Mouse (Mus musculus) forebrain, embryonic 15.5 days (tissue): ENCODE results near the gene Tor1b. TPM values are rescaled to one million over a fixed set of nuclear protein-coding genes. Genes with fewer than 3 reads are reported as not detected.

Source experiments
- ATAC-seq: fragments of 200-750 bp; cut with Nextera tagmentation; replicated peaks from 2 replicates; pipeline ENCODE4 v1.8.0; 2017; ENCODE audit warnings: mild to moderate bottlenecking, moderate TSS enrichment, moderate library complexity
- H3K27ac ChIP-seq: fragments of 300-500 bp; sonication (generic); replicated peaks from 2 replicates; pipeline ENCODE4 v1.5.1; 2015; ENCODE audit warnings: mild to moderate bottlenecking, inconsistent platforms
- H3K27me3 ChIP-seq: fragments of 300-500 bp; sonication (generic); 2 replicates; pipeline ENCODE4 v1.6.1; 2015; ENCODE audit warnings: inconsistent platforms
- H3K36me3 ChIP-seq: fragments of 300-500 bp; sonication (generic); 2 replicates; pipeline ENCODE4 v1.6.1; 2015; ENCODE audit warnings: mild to moderate bottlenecking, inconsistent platforms
- H3K4me1 ChIP-seq: fragments of 300-500 bp; sonication (generic); 2 replicates; pipeline ENCODE4 v1.6.1; 2015; ENCODE audit warnings: inconsistent platforms
- H3K4me2 ChIP-seq: fragments of 300-500 bp; sonication (generic); replicated peaks from 2 replicates; pipeline ENCODE4 v1.6.1; 2015; ENCODE audit warnings: mild to moderate bottlenecking, inconsistent platforms
- H3K4me3 ChIP-seq: fragments of 300-500 bp; sonication (generic); 2 replicates; pipeline ENCODE4 v1.5.1; 2015; ENCODE audit warnings: mild to moderate bottlenecking, inconsistent platforms
- H3K9ac ChIP-seq: fragments of 300-500 bp; sonication (generic); replicated peaks from 2 replicates; pipeline ENCODE4 v1.6.1; 2015; ENCODE audit warnings: mild to moderate bottlenecking, inconsistent platforms
- H3K9me3 ChIP-seq: fragments of 300-500 bp; sonication (generic); 2 replicates; pipeline ENCODE4 v1.6.1; 2016; ENCODE audit warnings: inconsistent platforms
- WGBS: fragments of 180-500 bp; shearing (Covaris S2); methylation state at CpG from one replicate; pipeline ENCODE4 v1.1.7; 2015; ENCODE audit warnings: mixed read lengths; 5-methylcytosine and 5-hydroxymethylcytosine counted together
- polyA plus RNA-seq: library from polyadenylated mRNA; unstranded; fragments of >200 nt; fragmentation: Nextera tagmentation; extraction: Ambion mirVana; gene quantifications from 2 replicates; pipeline ENCODE4 v1.2.1, GENCODE M21; 2015

The Tor1b gene
- polyA plus RNA-seq, 1 experiment from 2014 or later: 23.7 TPM

GRCm38 (mm10) chr2:31002857-31003256 is 50.1 kb downstream of the Tor1b start:
- no peak for ATAC-seq

GRCm38 (mm10) chr2:31005453-31005852 is 52.7 kb downstream of the Tor1b start:
- Histone ChIP-seq H3K27me3 (no peaks in the 10 kb centered on the region), H3K4me3 (no peak overlapping the region), H3K9ac (no peak overlapping the region), H3K27ac (no peak overlapping the region), H3K4me1 (no peaks in the 10 kb centered on the region), H3K9me3 (no peaks in the 10 kb centered on the region), H3K4me2 (no peak overlapping the region), H3K36me3 (peaks cover 55% of the 10 kb centered on the region)
- ATAC-seq: no peak
- 84% methylated on average over 2 of the region's 2 CpGs for WGBS

More at GRCm38 (mm10) chr2:31002857-31003256, 50.1 kb downstream of the Tor1b start:
- Histone ChIP-seq H3K9ac (no peak overlapping the region), H3K4me2 (no peak overlapping the region), H3K4me3 (no peak overlapping the region), H3K9me3 (no peaks in the 10 kb centered on the region), H3K4me1 (no peaks in the 10 kb centered on the region), H3K27ac (no peak overlapping the region), H3K36me3 (peaks cover 51% of the 10 kb centered on the region), H3K27me3 (no peaks in the 10 kb centered on the region)
- 93% methylated on average over 10 of the region's 10 CpGs for WGBS

GRCm38 (mm10) chr2:31006434-31006833 is 53.7 kb downstream of the Tor1b start:
- Histone ChIP-seq H3K36me3 (peaks cover 59% of the 10 kb centered on the region), H3K4me2 (no peak overlapping the region), H3K27ac (no peak overlapping the region), H3K27me3 (no peaks in the 10 kb centered on the region), H3K9ac (no peak overlapping the region), H3K4me3 (no peak overlapping the region), H3K4me1 (no peaks in the 10 kb centered on the region), H3K9me3 (no peaks in the 10 kb centered on the region)
- 84% methylated on average over 5 of the region's 5 CpGs for WGBS
- no peak for ATAC-seq

GRCm38 (mm10) chr2:31007208-31007607 is 54.4 kb downstream of the Tor1b start:
- Histone ChIP-seq H3K27ac (no peak overlapping the region), H3K9ac (no peak overlapping the region), H3K4me3 (no peak overlapping the region), H3K36me3 (peaks cover 56% of the 10 kb centered on the region), H3K9me3 (no peaks in the 10 kb centered on the region), H3K4me1 (no peaks in the 10 kb centered on the region), H3K27me3 (no peaks in the 10 kb centered on the region), H3K4me2 (no peak overlapping the region)
- WGBS: 91% methylated on average over 5 of the region's 5 CpGs
- no peak for ATAC-seq

Other genes with a start within 250 kb of the Tor1b start
- gene 1700001O22Rik, start 149.3 kb upstream of the Tor1b start, polyA plus RNA-seq: 2.6 and 3.7 TPM in 2 replicates
- gene Ntmt1, start 145.1 kb upstream of the Tor1b start, polyA plus RNA-seq: 117 and 131 TPM in 2 replicates
- 43.3 and 45.3 TPM in 2 replicates for gene Asb6, start 122.6 kb upstream of the Tor1b start, polyA plus RNA-seq
- 1.6 and 3.1 TPM in 2 replicates for gene Prrx2, start 118.0 kb upstream of the Tor1b start, polyA plus RNA-seq
- gene Ptges, start 23.1 kb upstream of the Tor1b start, polyA plus RNA-seq: 2.2 and 2.7 TPM in 2 replicates
- 102 and 103 TPM in 2 replicates for gene Tor1a, start 15.0 kb downstream of the Tor1b start, polyA plus RNA-seq
- 84.2 and 85.9 TPM in 2 replicates for gene BC005624, start 29.2 kb downstream of the Tor1b start, polyA plus RNA-seq
- 38.8 and 39.8 TPM in 2 replicates for gene Usp20, start 29.3 kb downstream of the Tor1b start, polyA plus RNA-seq
- 16.5 and 19.4 TPM in 2 replicates for gene Fnbp1, start 189.0 kb downstream of the Tor1b start, polyA plus RNA-seq
- gene Gpr107, start 199.4 kb downstream of the Tor1b start, polyA plus RNA-seq: 36.7 and 37.3 TPM in 2 replicates